Mouse (Mus musculus) central nervous system, embryonic 11.5 days (tissue): Measurements from ENCODE around the gene Banf1. TPM values are rescaled to one million over a fixed set of nuclear protein-coding genes. Genes with fewer than 3 reads are reported as not detected.

Source experiments
- polyA plus RNA-seq: library from polyadenylated mRNA; depleted of rRNA; stranded (reverse); fragments of >200 nt; gene quantifications from 2 replicates; pipeline ENCODE4 v1.2.3, GENCODE M21; 2012; rRNA removed

The Banf1 gene
- 242 and 255 TPM in 2 replicates for polyA plus RNA-seq

DNA sequence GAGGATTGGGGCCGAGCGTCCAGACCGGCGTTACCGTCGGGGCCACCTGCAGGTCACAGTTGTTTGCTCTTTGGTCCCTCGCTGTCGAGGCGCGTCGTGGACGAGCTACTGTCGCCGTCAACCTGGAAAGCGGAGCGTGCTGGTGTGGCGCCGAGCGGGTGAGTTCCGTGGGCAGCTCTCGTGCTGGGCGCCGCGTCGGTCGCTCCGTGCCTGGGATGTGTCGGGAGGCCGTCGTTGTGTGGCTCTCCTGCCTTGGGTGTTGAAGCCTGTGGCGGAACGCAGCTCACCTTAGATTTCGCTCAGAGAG, at the start of gene Banf1:
Gene Banf1 (minus strand): TSS at position 116 of the 307 bp plus-strand sequence.

DNA sequence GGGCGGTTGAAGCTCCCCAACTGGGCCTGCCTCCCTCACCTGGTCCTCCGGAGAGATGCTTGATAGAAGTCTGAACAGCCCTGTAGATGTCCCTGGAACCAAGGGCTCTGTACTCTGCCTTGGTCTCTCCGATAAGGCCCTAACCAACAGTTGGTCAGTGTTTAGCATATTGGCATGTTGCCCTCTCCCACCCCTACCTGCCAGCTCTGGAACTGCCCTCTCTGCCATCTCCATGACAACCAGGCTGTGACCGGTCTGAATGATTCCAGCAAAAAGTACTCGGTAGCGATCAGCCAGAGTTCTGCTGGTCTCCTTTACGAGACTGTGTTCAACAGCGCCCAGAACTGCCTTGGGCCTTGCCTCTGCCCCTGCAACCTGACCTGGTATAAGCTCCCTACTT, 35.3 kb upstream of the Banf1 start, which contains the start of gene Tsga10ip:
Gene Tsga10ip (minus strand): TSS at position 234 of the 400 bp plus-strand sequence.

DNA sequence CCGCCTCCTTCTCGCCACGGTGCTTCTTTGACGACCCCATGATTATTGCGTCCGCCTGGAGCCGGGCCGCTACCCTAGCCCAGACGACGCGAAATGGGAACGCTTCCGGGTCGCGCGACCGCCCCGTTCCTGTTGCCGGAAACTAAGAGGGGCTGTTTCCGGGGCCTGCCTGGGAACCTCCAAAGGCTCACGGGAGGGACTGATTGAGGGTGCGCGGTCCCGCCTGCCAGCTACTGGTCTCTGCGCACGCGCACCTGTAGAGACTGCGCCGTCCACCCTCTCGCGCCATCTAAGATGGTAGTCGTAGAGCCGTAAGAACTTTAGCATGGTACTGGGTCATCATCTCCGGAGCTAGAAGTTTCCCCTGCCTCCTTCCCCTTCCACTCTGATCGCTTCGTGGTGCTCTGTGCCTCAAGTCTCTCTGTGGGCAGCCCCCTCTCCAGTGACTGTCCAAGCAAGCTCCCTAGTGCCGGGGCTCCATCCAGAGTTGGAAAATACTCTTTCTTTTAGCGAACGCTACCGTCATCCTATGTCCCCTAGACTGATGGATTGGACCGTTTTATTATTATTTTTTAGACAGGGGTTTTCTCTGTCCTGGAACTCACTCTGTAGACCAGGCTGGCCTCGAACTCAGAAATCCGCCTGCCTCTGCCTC, 21.7 kb upstream of the Banf1 start, which contains the start of gene Sart1:
Gene Sart1 (minus strand): TSS at position 116 of the 655 bp plus-strand sequence.

DNA sequence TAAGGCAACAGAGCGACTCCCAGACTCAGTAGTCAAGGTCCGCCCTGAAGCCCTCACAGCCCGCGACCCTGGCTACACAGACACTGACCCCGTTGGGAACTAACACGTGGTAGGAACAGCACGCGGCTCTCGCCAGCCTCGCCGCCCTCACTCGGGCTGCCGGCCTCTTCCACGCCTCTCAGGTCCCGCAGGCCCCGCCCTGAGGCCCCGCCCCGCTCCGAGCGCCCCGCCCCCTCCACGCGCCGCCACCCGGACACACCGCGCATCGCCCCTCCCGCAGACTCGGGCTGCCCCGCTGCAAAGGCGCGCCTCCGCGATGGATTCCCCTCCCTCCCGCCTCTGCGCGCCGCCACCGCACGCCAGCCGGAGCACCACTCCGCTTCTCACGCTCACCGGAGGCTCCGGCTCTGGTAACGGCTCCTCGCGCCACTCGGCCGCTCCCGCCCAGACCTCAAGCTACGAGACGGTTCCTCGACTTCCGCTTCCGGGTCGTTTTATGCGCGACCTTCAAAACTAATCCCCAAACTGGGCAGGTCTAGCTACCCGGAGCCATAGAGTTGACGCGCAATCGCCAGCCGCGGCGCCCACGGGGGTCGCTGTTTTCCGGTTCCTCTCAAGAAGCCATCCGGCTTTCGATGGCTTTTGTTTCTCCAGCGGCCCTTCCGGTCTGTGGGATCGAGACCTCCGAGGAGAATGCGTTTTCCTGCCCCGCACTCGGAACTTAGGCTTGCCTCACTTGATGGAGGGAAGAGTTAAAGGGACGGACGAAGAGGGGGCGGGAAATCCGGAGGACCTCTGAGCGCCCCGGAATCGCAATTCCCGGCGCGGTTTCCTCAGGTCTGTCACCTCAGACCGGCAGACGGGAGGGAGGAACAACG, 554 bp downstream of the Banf1 start, which contains the start of gene Eif1ad:
Gene Eif1ad (plus strand): TSS at position 567 of the 878 bp plus-strand sequence.

DNA sequence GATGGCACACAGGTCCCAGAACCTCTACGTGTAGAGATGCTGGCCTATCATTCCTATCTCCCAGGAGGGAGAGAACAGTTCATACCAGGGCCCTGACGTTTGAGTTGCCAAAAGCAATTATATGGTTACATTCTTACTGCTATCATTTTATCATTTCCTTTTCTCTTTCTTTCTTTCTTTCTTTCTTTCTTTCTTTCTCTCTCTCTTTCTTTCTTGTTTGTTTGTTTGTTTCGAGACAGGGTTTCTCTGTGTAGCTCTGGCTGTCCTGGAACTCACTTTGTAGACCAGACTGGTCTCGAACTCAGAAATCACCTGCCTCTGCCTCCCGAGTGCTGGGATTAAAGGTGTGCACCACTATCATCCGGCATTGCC, 17.5 kb downstream of the Banf1 start, which contains the start of gene Cst6:
Gene Cst6 (minus strand): TSS at position 73 of the 372 bp plus-strand sequence.

DNA sequence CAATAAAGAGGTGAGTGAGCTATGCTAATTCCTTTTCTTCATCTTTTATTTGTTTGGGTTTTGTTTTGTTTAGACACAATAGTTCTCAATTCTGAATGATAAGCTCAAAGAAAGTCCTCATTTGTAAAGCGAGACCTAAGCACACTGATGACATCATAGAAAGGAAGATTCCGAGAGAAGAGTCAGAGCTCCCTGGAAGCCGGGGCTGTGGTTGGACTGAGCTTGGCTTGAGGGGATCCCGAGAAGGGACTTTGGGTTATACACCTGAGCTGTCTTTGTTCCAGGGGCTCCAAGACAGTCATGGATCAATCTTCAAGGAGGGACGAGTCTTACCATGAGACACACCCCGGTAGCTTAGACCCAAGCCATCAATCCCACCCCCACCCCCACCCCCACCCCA, 31.5 kb downstream of the Banf1 start, which contains the start of gene Catsper1:
Gene Catsper1 (plus strand): TSS at position 301 of the 400 bp plus-strand sequence.

Other genes with a start within 250 kb of the Banf1 start
- gene Klc2, start 248.6 kb downstream of the Banf1 start, polyA plus RNA-seq: 60.5 and 71.9 TPM in 2 replicates
- 20.7 and 31.9 TPM in 2 replicates for gene Pacs1, start 94.0 kb downstream of the Banf1 start, polyA plus RNA-seq
- gene Sf3b2, start 71.7 kb downstream of the Banf1 start, polyA plus RNA-seq: 215 and 289 TPM in 2 replicates
- 11.0 and 14.5 TPM in 2 replicates for gene Gal3st3, start 68.8 kb downstream of the Banf1 start, polyA plus RNA-seq
- not detected in 2 replicates for gene Catsper1, start 31.4 kb downstream of the Banf1 start, polyA plus RNA-seq
- gene Cst6, start 17.6 kb downstream of the Banf1 start, polyA plus RNA-seq: 0.28 and 0.50 TPM in 2 replicates
- 60.1 and 61.8 TPM in 2 replicates for gene Eif1ad, start 427 bp downstream of the Banf1 start, polyA plus RNA-seq
- gene Sart1, start 21.5 kb upstream of the Banf1 start, polyA plus RNA-seq: 85.1 and 210 TPM in 2 replicates
- gene Tsga10ip, start 35.4 kb upstream of the Banf1 start, polyA plus RNA-seq: 0.06 and 0.07 TPM in 2 replicates
- 236 and 321 TPM in 2 replicates for gene Drap1, start 57.8 kb upstream of the Banf1 start, polyA plus RNA-seq
- 34.9 and 60.1 TPM in 2 replicates for gene AI837181, start 58.0 kb upstream of the Banf1 start, polyA plus RNA-seq
- gene Fosl1, start 80.4 kb upstream of the Banf1 start, polyA plus RNA-seq: 0.02 and 0.04 TPM in 2 replicates
- gene Ccdc85b, start 90.7 kb upstream of the Banf1 start, polyA plus RNA-seq: 7.7 and 12.9 TPM in 2 replicates
- 124 and 130 TPM in 2 replicates for gene Fibp, start 93.4 kb upstream of the Banf1 start, polyA plus RNA-seq
- 0.94 and 1.4 TPM in 2 replicates for gene Ctsw, start 101.3 kb upstream of the Banf1 start, polyA plus RNA-seq
- gene Efemp2, start 106.8 kb upstream of the Banf1 start, polyA plus RNA-seq: 47.9 and 83.7 TPM in 2 replicates
- gene Mus81, start 121.2 kb upstream of the Banf1 start, polyA plus RNA-seq: 38.4 and 39.4 TPM in 2 replicates
- 1,441 and 1,801 TPM in 2 replicates for gene Cfl1, start 123.3 kb upstream of the Banf1 start, polyA plus RNA-seq
- 2.5 and 3.1 TPM in 2 replicates for gene 1700020D05Rik, start 136.6 kb upstream of the Banf1 start, polyA plus RNA-seq
- 20.7 and 24.6 TPM in 2 replicates for gene Snx32, start 143.4 kb upstream of the Banf1 start, polyA plus RNA-seq
- gene Ovol1, start 193.5 kb upstream of the Banf1 start, polyA plus RNA-seq: 0.14 and 0.21 TPM in 2 replicates
- 1.6 and 2.3 TPM in 2 replicates for gene Ap5b1, start 200.9 kb upstream of the Banf1 start, polyA plus RNA-seq
- 132 and 429 TPM in 2 replicates for gene Rnaseh2c, start 234.7 kb upstream of the Banf1 start, polyA plus RNA-seq
- 106 and 112 TPM in 2 replicates for gene Kat5, start 243.1 kb upstream of the Banf1 start, polyA plus RNA-seq